In genomic region chr2:25997716-25998115, GRCm38 (mm10) we compare ENCODE assay signal across 16 mouse cellular contexts. TPM values are rescaled to one million over a fixed set of nuclear protein-coding genes. Genes with fewer than 3 reads are reported as not detected.
DNase-seq lines count a peak whose midpoint lies in the region; ATAC-seq lines count a peak whose summit lies in the region.
"Had no signal": no experiment of that assay in that cellular context is flagged by ENCODE, and none has a peak within 500 bp of the region (broad histone marks: within the 10 kb centered on the region; RNA-seq: fewer than 3 reads in every experiment).

No protein-coding gene starts in this region.

- H3K4me3 ChIP-seq in kidney, embryonic 14.5 days (ENCODE audit: low read length), result no peak overlapping the region
- H3K4me3 ChIP-seq: embryonic facial prominence, embryonic 12.5 days had no signal

- H3K36me3 ChIP-seq in kidney, embryonic 14.5 days (ENCODE audit: control insufficient read depth, insufficient read depth, low read length), result peaks cover 40% of the 10 kb centered on the region

- H3K4me1 ChIP-seq in kidney, embryonic 14.5 days (ENCODE audit: control insufficient read depth, insufficient read depth, low read length), result no peaks in the 10 kb centered on the region
- H3K4me1 ChIP-seq: embryonic facial prominence, embryonic 12.5 days had no signal

- ATAC-seq in kidney, embryonic 14.5 days (ENCODE audit: low FRiP score, low TSS enrichment), result no peak
- ATAC-seq: midbrain, embryonic 16.5 days had no signal

- no peak overlapping the region for H3K4me2 ChIP-seq in kidney, embryonic 14.5 days (replicated peaks; ENCODE audit: low read depth, low read length)
- H3K4me2 ChIP-seq: embryonic facial prominence, embryonic 12.5 days had no signal

- no peaks in the 10 kb centered on the region for H3K27me3 ChIP-seq in kidney, embryonic 14.5 days (ENCODE audit: control insufficient read depth, insufficient read depth, low read length)
- H3K27me3 ChIP-seq: CH12.LX; embryonic facial prominence, embryonic 12.5 days had no signal

- no peak overlapping the region for H3K9ac ChIP-seq in kidney, embryonic 14.5 days (ENCODE audit: low read depth, low read length)
- H3K9ac ChIP-seq: embryonic facial prominence, embryonic 12.5 days had no signal

- peak; percentile 51 for DNase-seq in adrenal gland, adult 2 months
- DNase-seq in adrenal gland, postnatal 4 days (ENCODE audit: low spot score in 2 of 2), result no peak
- DNase-seq in kidney, postnatal 10 days, result peak; percentile 25
- DNase-seq in urinary bladder, postnatal 25 days (ENCODE audit: low spot score), result peak; percentile 34
- DNase-seq in urinary bladder, adult 2 months (ENCODE audit: low spot score), result no peak
- no peak for DNase-seq in spleen, postnatal 36 days (ENCODE audit: low spot score in 2 of 2)
- DNase-seq in yolk sac, embryonic 10.5 days (ENCODE audit: low spot score), result no peak
- DNase-seq: heart, adult 18-20 months; kidney, adult 2 months; retina, postnatal 1 day; right cerebral cortex, postnatal 4 days; thymus, postnatal 25 days had no signal

- WGBS in kidney, embryonic 14.5 days, result 94% methylated on average over 3 of the region's 3 CpGs

- H3K27ac ChIP-seq in kidney, embryonic 14.5 days (ENCODE audit: low read depth, low read length), result no peak overlapping the region
- H3K27ac ChIP-seq: embryonic facial prominence, embryonic 12.5 days had no signal

- no peaks in the 10 kb centered on the region for H3K9me3 ChIP-seq in kidney, embryonic 14.5 days (ENCODE audit: control insufficient read depth, low read length)
- H3K9me3 ChIP-seq: embryonic facial prominence, embryonic 12.5 days had no signal

RNA-seq across cellular contexts. Expression of gene Camsap1, which starts 14.6 kb away (rescaled TPM):
- 10 to 100 TPM; 31.4 to 32.6 TPM for total RNA-seq in adrenal gland, adult 2 months (2021)
- 3.9 and 5.5 TPM in 2 replicates for polyA plus RNA-seq in adrenal gland, adult 2 months (2012; rRNA removed)
- 10 to 100 TPM; 41.3 to 44.8 TPM for total RNA-seq in adrenal gland, postnatal 4 days (2021)
- 12.6 and 24.8 TPM in 2 replicates for polyA plus RNA-seq in kidney, embryonic 14.5 days (2014; fragmentation: Nextera tagmentation; extraction: Ambion mirVana)
- polyA plus RNA-seq in urinary bladder, adult 2 months (2012; rRNA removed), result 7.4 and 12.4 TPM in 2 replicates

RNA-seq across cellular contexts. Expression of gene Ubac1, which starts 23.8 kb away (rescaled TPM):
- 10 to 100 TPM; 32.9 to 40.0 TPM for total RNA-seq in adrenal gland, adult 2 months (2021)
- polyA plus RNA-seq in adrenal gland, adult 2 months (2012; rRNA removed), result 37.8 and 42.3 TPM in 2 replicates
- total RNA-seq in adrenal gland, postnatal 4 days (2021), result 10 to 100 TPM; 51.2 to 54.4 TPM
- 80.0 and 94.3 TPM in 2 replicates for polyA plus RNA-seq in kidney, embryonic 14.5 days (2014; fragmentation: Nextera tagmentation; extraction: Ambion mirVana)
- polyA plus RNA-seq in urinary bladder, adult 2 months (2012; rRNA removed), result 56.6 and 62.4 TPM in 2 replicates

Comparison
In these comparisons a context has a peak if more than half of its experiments do, and no peak if none do; other contexts are left out.
1. DNase-seq: peak in adrenal gland, adult 2 months (single experiment), kidney, postnatal 10 days (single experiment) and urinary bladder, postnatal 25 days (single experiment); none in adrenal gland, postnatal 4 days (0 of 2), urinary bladder, adult 2 months (single experiment), spleen, postnatal 36 days (0 of 2) and yolk sac, embryonic 10.5 days (single experiment).